Mouse (Mus musculus): ENCODE data around the gene Slc4a2.
A peak's percentile ranks its signal among the peaks of the same experiment; 100 is the strongest.

Gene Slc4a2

GRCm38 (mm10) chr5:24423129-24424003 is at the start of gene Slc4a2, which contains the start of gene Cdk5:
TSS of gene Slc4a2 (plus strand) at chr5:24423837.
TSS of gene Cdk5 (minus strand) at chr5:24423530.
- peak; percentile 97 for DNase-seq (ENCODE audit: low spot score)

DNA sequence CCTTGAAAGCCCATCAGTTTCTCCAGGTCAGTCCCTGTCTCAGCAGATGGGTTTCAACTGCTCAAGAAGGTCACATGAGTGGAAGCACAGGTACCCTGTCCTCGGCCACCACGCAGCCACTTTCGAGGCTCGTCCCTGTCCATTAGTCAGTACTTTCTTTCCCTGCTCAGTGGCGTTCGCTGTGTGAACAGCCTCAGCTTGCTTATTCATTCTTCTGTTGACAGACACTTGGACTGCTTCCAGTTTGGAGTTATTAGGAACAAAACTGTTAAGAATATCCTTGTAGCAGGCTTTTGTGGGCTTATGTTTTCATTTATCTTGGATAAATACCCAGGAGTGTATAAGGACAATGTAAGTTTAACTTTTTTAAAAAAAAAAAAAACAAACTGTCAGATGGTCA is 49.4 kb upstream of the Slc4a2 start:
- no peak for DNase-seq (ENCODE audit: low spot score)

DNA sequence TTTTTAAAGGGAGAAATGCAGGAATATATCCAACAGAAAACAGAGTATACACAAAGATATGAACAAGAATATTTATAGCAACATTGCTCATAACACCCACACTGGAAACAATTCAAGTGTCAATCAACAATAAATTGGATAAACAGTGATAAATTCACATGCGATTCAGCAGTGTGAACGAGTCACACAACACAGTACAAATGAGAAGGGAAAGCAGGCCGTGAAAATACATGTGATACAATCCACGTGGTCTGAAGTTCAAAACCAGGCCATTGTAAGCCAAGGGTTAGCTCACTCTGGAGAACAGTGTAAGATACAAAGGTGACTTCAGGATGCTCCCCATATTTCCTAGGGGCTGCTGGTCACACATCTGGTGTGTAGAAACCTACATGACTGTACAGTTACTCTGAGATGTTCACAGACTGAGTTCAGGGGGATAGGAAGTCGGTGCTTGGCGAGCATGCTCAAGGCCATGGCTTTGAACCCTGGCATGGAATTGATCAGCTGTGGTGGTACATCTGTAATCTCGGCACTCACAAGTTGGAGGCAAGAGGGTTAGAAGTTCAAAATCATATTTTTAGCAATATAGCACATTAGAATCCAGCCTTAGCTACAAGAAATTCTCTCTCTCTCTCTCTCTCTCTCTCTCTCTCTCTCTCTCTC is 48.8 kb upstream of the Slc4a2 start:
- DNase-seq (ENCODE audit: low spot score): no peak

DNA sequence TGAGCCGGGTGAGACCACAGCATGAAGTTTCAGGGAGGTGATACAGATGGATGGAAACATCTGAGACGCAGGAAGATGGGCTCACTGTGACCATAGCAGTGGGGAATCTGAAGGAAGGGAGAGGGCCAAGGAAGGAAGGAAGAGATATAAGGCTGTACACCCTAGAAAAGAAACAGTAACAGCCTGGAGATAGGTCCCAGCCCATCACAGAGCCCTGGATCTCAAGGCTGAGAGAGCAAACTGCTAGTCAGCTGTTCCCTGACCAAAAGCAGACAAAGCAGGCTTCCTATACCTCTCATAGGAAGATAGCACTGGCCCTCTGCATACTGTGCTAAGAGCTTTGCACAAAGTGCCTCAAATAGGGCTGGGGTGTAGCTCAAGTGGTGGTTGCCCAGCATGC is 44.9 kb upstream of the Slc4a2 start:
- no peak for DNase-seq (ENCODE audit: low spot score)

DNA sequence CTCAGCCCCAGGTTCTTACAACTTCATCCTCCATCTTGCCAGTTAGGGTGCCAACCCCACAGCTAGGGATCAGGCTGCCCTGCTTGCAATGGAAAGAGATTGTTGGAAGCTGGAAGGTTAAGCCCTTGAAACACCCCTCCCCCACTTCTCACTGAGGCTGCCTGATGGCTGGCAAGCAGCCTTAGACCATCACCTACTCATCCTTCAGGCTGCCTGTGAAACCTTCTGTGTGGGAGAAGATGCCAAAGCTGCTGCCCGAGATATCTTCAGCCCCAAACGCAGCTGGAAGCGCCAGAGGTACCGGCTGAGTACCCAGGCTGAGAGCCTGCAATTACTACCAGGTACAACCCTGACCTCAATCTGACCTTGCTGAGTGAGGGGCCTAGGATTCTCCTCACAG is 44.1 kb upstream of the Slc4a2 start:
- no peak for DNase-seq (ENCODE audit: low spot score)

GRCm38 (mm10) chr5:24380499-24380898 is 43.1 kb upstream of the Slc4a2 start:
- no peak for DNase-seq (ENCODE audit: low spot score)

DNA sequence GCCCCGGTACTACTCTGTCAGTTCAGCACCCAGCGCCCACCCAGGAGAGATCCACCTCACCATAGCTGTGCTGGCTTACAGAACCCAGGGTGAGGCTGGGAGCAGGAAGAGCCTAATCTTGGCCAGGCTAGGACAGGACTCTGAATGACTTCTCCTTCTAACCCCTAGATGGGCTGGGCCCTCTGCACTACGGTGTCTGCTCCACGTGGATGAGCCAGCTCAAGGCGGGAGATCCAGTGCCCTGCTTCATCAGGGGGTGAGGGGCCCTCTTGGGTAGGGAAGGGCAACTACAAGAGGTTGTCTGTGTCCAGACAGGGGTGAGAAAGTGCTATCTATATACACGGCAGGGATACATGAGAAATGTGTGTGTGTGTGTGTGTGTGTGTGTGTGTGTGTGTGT is 42.2 kb upstream of the Slc4a2 start:
- DNase-seq (ENCODE audit: low spot score): no peak

DNA sequence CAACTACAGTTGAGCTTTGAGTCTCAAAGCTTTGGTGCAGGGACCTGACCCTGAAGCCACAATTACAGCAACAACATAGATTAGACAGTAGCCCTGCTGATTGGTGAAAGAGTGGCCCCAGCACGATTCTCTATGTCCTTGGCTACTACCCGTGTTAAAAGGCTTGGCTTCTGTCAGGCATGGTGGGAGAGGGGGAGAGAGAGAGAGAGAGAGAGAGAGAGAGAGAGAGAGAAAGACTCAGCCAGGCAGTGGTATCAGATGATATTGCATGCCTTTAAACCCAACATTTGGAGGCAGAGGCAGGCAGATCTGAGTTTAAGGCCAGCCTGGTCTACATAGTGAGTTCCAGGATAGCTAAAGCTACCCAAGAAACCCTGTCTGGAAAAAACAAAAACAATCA is 41.6 kb upstream of the Slc4a2 start:
- no peak for DNase-seq (ENCODE audit: low spot score)

DNA sequence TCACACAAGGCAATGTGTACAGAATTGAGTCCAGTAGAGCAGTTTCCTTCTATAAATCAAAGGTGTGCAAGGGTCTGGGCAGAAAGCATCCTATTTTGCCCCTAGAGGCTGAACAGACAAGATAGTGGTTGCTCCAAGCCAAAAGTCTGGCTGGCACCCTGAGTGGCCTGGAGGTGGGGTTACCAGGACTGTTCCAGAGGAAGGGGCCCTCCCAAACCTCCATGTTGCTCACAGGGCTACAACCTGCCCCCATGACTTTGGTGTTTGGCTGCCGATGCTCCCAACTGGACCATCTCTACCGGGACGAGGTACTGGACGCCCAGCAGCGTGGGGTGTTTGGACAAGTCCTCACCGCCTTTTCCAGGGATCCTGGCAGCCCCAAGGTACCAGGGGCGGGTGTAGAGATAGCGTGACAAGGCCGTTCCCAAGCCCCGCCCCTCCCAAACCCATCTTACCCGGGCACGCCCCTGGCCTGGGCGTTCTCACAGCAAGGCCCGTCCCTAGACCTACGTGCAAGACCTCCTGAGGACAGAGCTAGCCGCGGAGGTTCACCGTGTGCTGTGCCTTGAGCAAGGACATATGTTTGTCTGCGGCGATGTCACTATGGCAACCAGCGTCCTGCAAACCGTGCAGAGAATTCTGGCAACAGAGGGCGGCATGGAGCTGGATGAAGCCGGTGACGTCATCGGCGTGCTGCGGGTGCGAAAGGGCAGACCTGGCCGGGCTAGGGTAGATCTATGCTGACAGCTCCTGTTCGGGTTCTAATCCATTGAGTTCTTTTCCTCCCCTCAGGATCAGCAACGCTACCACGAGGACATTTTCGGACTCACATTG is 40.4 kb upstream of the Slc4a2 start:
- DNase-seq (ENCODE audit: low spot score): peak; percentile 90

GRCm38 (mm10) chr5:24384407-24384806 is 39.2 kb upstream of the Slc4a2 start:
- no peak for DNase-seq (ENCODE audit: low spot score)

DNA sequence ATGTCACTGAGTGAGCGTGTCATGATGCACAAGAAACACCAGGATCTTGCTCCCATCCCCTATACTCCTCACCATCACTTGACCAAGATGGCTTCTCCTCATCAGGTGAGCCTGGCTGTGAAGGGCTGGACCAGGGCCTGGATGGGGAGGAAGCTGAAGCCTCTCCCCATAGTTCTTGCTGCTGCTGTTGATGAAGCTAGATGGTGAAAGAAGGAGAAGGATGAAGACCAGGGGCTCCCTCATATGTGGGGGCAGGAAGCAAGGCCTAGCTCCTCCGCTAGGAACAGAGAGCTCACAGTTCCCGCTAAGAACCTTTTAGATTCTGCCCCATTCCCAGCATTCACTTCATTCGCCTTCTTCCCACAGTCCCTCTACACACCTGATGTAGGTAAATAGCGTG is 38.3 kb upstream of the Slc4a2 start:
- no peak for DNase-seq (ENCODE audit: low spot score)

GRCm38 (mm10) chr5:24385887-24386550 is 37.6 kb upstream of the Slc4a2 start:
- DNase-seq (ENCODE audit: low spot score): no peak

GRCm38 (mm10) chr5:24387264-24388241 is 36.1 kb upstream of the Slc4a2 start:
- peak; percentile 34 for DNase-seq (ENCODE audit: low spot score)

- DNase-seq (ENCODE audit: low spot score): no peak
Observed at GRCm38 (mm10) chr5:24388246-24388915, 35.3 kb upstream of the Slc4a2 start.

DNA sequence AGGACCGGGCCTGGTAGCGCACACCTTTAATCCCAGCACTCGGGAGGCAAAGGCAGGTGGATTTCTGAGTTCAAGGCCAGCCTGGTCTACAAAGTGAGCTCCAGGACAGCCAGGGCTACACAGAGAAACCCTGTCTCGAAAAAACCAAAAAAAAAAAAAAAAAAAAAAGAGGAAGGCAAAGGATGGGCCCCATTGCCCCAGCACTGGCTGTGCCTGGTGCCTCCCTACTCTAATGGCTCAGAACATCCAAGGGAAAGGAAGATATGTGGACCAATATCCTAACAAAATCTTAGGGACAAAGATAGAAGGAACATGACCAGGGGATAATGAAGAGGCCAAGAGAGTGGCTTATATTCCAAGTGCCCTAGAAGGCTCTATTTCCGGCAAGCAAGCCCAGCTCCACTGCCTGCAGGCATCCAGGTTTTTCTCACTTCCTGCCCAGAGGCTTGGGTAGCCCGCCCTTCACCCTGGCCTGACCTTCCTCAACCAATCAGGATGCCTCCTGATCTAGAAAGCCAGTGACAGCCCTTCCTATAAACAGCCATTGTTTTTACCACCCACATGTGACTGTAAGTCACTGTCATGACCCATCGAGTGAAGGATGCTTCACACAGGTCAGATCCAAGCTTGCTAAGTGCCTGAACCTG is 34.5 kb upstream of the Slc4a2 start:
- peak; percentile 32 for DNase-seq (ENCODE audit: low spot score)

DNA sequence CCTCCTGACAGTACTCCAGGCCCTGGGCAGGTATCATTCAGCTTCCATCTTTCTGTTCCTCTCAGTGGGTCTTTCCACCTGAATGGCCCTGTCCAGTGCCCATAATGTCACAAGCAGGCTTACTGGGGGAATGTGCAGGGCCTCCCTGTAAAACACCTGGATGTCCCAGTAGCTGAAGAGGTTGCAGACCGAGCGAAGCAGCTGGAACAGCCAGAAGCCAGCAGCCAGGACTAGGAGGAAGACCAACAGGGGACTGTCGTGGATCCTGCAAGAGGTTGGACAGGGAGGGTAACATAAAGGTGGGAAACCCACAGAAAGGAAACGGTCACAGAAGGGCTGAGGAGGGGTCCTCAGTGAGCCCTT is 34.0 kb upstream of the Slc4a2 start:
- DNase-seq (ENCODE audit: low spot score): no peak

GRCm38 (mm10) chr5:24391864-24392263 is 31.8 kb upstream of the Slc4a2 start, which contains the start of gene Atg9b:
TSS of gene Atg9b (minus strand) at chr5:24392143.
- no peak for DNase-seq (ENCODE audit: low spot score)

GRCm38 (mm10) chr5:24392724-24393123 is 30.9 kb upstream of the Slc4a2 start:
- DNase-seq (ENCODE audit: low spot score): no peak

GRCm38 (mm10) chr5:24393392-24393997 is 30.1 kb upstream of the Slc4a2 start, which contains the start of gene Abcb8:
TSS of gene Abcb8 (plus strand) at chr5:24393663.
- DNase-seq (ENCODE audit: low spot score): peak; percentile 85
